Mouse (Mus musculus) left cerebral cortex, adult 8-10 months (tissue): ENCODE results near the gene 3110082I17Rik. TPM values are rescaled to one million over a fixed set of nuclear protein-coding genes. Genes with fewer than 3 reads are reported as not detected.
"Not testable (repeated sequence)": the region's sequence is repeated elsewhere in the genome, so short reads cannot be mapped to it uniquely, and the experiment has no call there.

Experiments used
- DNase-seq, 2 experiments: peaks; one replicate each; pipeline ENCODE4 v3.0.0; 2022; ENCODE audit warnings: low spot score in 2 of 2
- total RNA-seq, 4 experiments: library from RNA; stranded (reverse); gene quantifications; 2 replicates each; pipeline ENCODE4 v1.2.4; 2022

The 3110082I17Rik gene
- total RNA-seq, 4 experiments from 2014 or later: 12.6 to 16.6 (median 15.2) TPM

DNA sequence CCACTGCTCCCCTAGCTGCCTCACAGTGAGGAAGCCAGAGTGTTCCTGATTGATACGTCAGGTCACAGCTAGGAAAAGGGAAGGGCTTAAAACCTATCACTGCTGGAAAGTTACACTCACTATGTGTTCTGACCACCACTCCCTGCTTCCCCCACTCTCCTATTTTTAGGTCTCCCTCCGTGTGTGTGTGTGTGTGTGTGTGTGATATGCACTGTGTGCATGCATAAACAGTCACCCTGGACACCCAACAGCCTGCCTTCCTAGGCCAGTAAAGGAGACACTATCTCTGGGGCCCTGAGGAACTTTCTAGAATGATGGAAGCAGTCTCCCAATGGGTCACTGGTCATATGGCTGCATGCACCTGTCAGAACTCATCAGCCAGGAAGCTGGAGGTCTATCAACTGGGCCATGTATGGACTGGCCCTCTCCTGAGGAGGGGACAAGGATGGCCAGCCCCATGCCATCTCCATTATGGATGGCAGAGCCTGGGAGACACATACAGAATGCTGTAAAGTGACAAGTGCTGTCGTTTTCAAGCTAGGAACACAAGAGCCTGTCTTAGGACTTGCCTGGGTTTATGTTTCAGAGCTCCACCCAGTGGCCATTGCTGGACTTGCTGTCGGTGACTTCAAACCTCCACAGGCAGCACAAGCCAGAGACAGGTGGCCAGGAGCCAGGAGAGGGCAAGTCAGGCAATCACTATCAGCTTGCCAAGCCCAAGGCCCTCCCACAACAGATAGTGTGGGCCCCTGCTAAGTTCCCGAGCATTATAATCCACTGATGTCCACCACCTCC, 62.2 kb downstream of the 3110082I17Rik start:
- peak; percentile 84 to 90 for DNase-seq

DNA sequence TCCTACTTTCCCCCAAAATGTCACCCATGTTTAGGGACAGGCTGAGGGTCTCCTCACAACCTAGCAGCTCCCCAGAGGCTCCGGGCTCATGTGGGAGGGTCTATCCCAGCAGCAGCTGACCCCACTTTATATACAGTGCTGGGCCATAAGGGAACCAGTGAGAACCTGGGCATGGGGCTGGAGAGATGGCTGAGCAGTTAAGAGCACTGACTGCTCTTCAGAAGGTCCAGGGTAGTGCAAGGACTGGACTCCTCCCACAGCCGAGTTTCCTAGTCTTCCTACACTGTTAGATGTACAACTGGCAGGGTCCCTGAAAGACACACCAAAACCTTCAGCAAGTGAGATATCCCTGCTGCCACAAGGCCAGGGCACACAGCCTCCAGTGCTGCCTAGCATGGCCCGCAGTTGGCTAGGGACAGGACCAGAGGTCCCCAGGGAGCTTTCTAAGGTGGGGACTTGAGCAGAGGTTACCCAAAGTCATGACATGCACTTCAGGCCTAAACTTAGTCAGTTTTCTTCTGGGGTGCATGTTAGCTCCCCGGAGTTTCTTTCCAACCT, 62.9 kb downstream of the 3110082I17Rik start:
- no peak for DNase-seq

DNA sequence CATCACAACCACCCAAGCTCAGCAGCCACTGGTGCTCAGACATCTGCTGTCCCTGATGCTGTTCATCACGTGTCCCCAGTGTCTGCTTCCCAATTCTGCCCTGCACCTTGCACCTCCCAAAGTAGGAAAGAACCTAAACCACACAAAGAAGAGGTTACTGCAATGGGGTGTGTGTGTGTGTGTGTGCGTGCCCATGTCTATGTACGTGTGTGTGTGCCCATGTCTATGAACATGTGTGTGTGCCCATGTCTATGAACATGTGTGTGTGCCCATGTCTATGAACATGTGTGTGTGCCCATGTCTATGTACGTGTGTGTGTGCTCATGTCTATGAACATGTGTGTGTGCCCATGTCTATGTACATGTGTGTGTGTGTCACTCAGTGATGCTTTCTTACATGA, 64.8 kb downstream of the 3110082I17Rik start:
- no peak for DNase-seq

GRCm38 (mm10) chr5:139394399-139394798, 65.9 kb downstream of the 3110082I17Rik start:
- DNase-seq: no peak

GRCm38 (mm10) chr5:139393197-139393588, 67.1 kb downstream of the 3110082I17Rik start:
- no peak for DNase-seq

DNA sequence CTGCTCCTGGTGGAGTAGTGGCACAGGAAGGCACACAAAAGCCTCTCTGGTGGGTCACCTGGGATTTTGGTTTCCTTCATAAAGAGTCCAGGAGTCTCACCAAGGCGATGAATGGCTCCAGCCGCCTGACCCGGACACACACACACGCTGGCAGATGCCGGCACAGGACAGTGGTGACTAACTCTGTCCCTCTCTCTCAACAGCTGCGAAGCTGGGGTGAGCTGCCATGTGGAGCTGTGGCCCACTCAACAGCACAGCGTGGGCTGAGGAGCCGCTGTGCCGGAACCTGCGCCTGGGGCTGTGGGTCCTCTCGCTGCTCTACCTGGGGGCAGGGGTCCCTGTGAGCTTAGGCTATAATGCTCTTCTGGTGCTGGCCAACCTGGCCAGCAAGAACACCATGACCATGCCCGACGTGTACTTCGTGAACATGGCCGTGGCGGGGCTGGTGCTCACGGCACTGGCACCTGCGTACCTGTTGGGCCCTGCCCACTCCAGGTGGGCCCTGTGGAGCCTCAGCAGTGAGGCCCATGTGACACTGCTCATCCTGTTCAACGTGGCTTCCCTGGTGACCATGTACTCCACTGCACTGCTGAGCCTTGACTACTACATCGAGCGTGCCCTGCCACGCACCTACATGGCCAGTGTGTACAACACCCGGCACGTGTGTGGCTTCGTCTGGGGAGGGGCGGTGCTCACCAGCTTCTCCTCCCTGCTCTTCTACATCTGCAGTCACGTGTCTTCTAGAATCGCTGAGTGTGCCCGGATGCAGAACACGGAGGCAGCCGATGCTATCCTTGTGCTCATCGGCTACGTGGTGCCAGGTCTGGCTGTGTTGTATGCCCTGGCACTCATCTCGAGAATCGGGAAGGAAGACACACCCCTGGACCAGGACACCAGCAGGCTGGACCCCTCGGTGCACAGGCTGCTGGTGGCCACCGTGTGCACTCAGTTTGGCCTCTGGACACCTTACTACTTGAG, 67.8 kb downstream of the 3110082I17Rik start:
- no peak for DNase-seq

- DNase-seq: no peak
Observed at GRCm38 (mm10) chr5:139391309-139391990, 68.9 kb downstream of the 3110082I17Rik start.

GRCm38 (mm10) chr5:139390324-139391119, 69.8 kb downstream of the 3110082I17Rik start:
- not testable (repeated sequence) for DNase-seq

- peak in 1 of 2 experiments; percentile 53 for DNase-seq
Observed at GRCm38 (mm10) chr5:139389676-139390061, 70.7 kb downstream of the 3110082I17Rik start.

GRCm38 (mm10) chr5:139388694-139389675, 71.3 kb downstream of the 3110082I17Rik start:
- peak in 1 of 2 experiments; percentile 61 for DNase-seq

GRCm38 (mm10) chr5:139388195-139388570, 72.1 kb downstream of the 3110082I17Rik start:
- DNase-seq: no peak

DNA sequence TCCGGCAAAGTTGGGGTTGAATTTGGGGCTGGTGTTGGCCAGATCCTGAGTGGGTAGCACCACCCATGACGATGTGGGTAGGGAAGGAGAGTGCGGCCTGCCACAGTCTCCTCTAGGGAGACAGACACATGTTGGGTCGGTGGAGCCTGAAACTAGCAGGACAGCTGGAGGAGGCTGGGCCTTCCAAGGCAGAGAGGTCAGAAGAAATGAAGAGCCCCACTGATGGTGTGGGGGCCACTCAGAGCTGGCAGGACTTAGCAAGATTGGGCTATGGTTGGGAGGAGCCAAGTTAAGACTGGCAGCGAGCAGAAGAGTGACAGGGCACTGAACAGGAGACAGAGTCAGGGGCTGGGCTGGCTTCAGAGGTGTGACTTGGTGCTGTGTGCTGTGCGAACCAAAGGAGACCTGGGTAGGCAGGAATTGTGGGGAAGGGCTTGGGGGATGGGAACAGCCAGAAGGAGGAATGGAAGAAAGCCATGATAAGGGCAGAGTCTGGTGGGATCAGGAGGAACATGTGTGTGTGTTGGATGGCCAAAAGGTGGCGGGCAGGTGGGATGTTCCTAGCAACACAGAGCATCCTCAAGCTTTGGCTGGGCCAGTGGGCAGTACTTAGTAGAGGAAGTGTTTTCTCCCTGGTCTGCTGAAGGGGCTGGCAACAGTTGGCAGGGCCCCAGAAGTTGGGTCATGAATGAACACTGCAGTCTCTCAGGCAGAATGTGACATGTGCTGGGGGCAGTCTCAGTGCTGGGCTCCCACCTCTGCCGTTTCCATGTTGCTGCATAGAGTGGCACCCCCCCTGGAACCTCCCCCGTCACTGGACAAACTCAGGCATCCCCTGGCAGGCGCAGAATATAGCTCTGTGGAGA, 72.8 kb downstream of the 3110082I17Rik start:
- no peak for DNase-seq

DNA sequence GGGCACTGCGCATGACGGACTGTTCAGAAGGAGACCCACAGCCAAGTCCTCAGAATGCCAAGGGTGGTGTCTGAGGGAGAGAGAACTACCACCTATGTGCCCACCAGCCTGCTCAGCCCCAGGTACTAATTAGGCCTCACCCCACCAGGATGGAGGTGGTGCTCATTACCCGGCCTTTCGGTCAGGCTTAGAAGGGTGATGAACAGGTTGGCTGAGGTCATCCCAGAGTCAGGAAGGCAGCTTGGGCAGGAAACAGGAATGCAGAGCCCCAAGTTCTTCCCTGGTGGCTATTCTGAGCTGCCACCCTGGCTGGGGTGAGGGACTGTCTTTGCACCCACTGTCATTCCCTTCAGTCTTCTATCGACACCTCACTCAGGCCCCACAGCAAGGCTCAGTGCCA, 74.3 kb downstream of the 3110082I17Rik start:
- DNase-seq: no peak

DNA sequence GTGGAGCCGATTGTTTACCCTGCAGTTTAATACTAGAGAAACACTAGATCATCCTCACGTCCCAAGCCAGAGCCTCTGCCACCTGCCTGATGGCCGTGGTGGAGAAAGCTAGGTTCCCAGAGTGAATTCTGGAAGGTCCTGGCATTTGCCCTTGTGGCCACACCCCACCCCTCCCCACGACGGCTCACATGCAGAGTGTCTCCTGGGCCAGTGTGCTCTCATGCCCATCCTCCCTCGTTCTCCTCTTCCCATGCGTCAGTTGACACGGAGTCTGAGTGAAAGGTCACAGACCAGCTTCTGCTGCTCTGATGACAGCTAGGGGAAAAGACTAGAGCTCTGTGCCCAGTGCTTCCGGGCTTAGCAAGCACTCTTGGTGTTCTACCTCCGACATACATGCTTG, 75.8 kb downstream of the 3110082I17Rik start:
- no peak for DNase-seq

DNA sequence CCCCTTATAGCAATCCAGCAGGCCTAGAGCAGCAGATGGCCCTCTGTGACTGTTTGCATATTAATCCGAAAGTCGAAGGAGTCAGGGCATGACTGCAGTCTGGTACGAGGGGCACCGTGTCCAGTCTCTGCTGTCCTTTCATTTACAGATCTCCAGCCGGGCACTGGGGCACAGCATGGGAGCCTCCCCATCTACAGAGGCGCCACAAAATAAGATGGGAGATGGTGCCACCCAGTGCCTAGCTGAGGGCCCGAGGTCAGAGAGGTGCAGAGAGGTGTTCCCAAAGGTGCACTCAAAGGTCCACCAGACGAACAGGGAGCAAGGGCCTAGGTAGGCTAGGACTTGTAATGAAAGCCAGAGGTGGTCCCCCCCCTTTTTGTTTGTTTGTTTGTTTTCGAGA, 77.1 kb downstream of the 3110082I17Rik start:
- DNase-seq: no peak

- peak in 1 of 2 experiments; percentile 67 for DNase-seq
Observed at GRCm38 (mm10) chr5:139382760-139383159, 77.6 kb downstream of the 3110082I17Rik start.

DNA sequence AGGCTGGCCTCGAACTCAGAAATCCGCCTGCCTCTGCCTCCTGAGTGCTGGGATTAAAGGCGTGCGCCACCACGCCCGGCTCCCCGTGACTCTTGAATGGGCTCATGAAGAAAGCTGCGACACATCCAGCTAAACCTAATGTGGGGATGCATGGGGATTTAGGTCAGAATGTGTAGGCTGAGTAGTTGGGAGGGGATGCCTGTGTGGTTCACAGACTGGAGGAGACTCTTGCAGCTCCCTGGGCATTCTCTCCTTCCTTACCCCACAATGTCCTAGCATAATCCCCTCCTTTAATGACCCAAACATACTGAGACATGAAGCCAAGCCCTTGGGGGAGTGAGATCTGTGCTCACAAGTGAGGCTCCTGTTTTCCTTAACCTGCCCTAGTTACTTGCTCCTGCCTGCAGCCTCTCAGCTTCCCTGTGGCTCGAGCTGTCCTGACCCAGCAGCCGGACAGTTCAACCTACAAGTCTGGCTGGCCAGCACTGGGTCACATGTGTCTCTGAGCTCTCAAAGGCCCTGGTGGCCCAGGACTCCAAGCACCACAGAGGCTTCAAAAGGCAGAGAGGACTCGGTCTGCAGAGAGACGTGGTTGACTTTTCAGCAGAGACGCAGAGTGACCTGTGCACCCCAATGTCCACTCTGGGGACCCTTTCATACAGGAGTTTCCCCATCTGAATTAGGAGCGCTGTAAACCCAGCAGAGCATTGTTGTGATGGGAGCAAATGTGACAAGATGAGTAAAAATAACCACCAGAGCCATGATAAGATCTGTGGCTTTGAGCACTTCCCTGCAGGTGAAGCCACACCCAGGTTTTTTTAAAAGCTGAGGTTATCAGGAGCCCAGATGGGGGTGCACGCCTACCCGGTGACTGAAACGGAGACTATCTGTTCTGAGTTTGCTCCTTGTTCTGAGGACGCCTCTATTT, 78.5 kb downstream of the 3110082I17Rik start:
- DNase-seq: no peak
